ENCODE assay signal across 9 mouse cellular contexts in genomic region chr5:111674976-111675672, GRCm38 (mm10). TPM values are rescaled to one million over a fixed set of nuclear protein-coding genes. Genes with fewer than 3 reads are reported as not detected.
DNase-seq lines count a peak whose midpoint lies in the region; ATAC-seq and TF ChIP-seq lines count a peak whose summit lies in the region.
"Had no signal": no experiment of that assay in that cellular context is flagged by ENCODE, and none has a peak within 500 bp of the region (broad histone marks: within the 10 kb centered on the region; RNA-seq: fewer than 3 reads in every experiment).

No protein-coding gene starts in this region.

- WGBS in hindbrain, embryonic 10.5 days = 44% methylated on average over 6 of the region's 6 CpGs
- 54% methylated on average over 6 of the region's 6 CpGs for WGBS in hindbrain, postnatal 0 days
- 52% methylated on average over 6 of the region's 6 CpGs for WGBS in intestine, embryonic 15.5 days
- 50% methylated on average over 6 of the region's 6 CpGs for WGBS in stomach, embryonic 14.5 days

- ATAC-seq in hindbrain, postnatal 0 days = no peak
- peak; percentile 24; the same call in 1 of the 2 replicates for ATAC-seq in intestine, embryonic 15.5 days
- ATAC-seq in stomach, embryonic 14.5 days (ENCODE audit: insufficient number of reproducible peaks, insufficient read depth, low FRiP score, low read depth) = no peak

- no peaks in the 10 kb centered on the region for H3K36me3 ChIP-seq in hindbrain, embryonic 10.5 days
- H3K36me3 ChIP-seq in hindbrain, postnatal 0 days (ENCODE audit: insufficient read depth, low read length) = no peaks in the 10 kb centered on the region
- H3K36me3 ChIP-seq in intestine, embryonic 15.5 days = no peaks in the 10 kb centered on the region
- H3K36me3 ChIP-seq in stomach, embryonic 14.5 days (ENCODE audit: control insufficient read depth, insufficient read depth, low read length) = no peaks in the 10 kb centered on the region

- peak overlapping the region; percentile 81 for H3K27ac ChIP-seq in hindbrain, embryonic 10.5 days
- no peak overlapping the region for H3K27ac ChIP-seq in hindbrain, postnatal 0 days
- H3K27ac ChIP-seq in embryonic fibroblast, embryonic 13.5 days (ENCODE audit: insufficient read depth, low read length) = peak overlapping the region; percentile 41
- peak overlapping the region; percentile 73 for H3K27ac ChIP-seq in intestine, embryonic 15.5 days
- H3K27ac ChIP-seq in stomach, embryonic 14.5 days (ENCODE audit: low read length) = peak overlapping the region; percentile 90

- no peak for TF ChIP-seq CTCF in hindbrain, postnatal 0 days (IDR thresholded peaks at IDR 0.05; ENCODE audit: low read depth)
- no peak for TF ChIP-seq CTCF in embryonic fibroblast, embryonic 13.5 days (IDR thresholded peaks at IDR 0.05; ENCODE audit: borderline replicate concordance, insufficient read depth, low read length)

- H3K9me3 ChIP-seq in hindbrain, embryonic 10.5 days = no peaks in the 10 kb centered on the region
- no peaks in the 10 kb centered on the region for H3K9me3 ChIP-seq in hindbrain, postnatal 0 days (ENCODE audit: low read length)
- H3K9me3 ChIP-seq in intestine, embryonic 15.5 days = no peaks in the 10 kb centered on the region
- no peaks in the 10 kb centered on the region for H3K9me3 ChIP-seq in stomach, embryonic 14.5 days (ENCODE audit: control insufficient read depth, low read depth, low read length)

- no peak overlapping the region for H3K4me3 ChIP-seq in hindbrain, embryonic 10.5 days
- no peak overlapping the region for H3K4me3 ChIP-seq in hindbrain, postnatal 0 days (ENCODE audit: low read length)
- H3K4me3 ChIP-seq in embryonic fibroblast, embryonic 13.5 days (ENCODE audit: insufficient read depth, low read length) = no peak overlapping the region
- H3K4me3 ChIP-seq in intestine, embryonic 15.5 days (replicated peaks) = no peak overlapping the region
- no peak overlapping the region for H3K4me3 ChIP-seq in stomach, embryonic 14.5 days (ENCODE audit: low read depth, low read length)

- peaks cover 66% of the 10 kb centered on the region for H3K4me1 ChIP-seq in hindbrain, embryonic 10.5 days (replicated peaks)
- H3K4me1 ChIP-seq in hindbrain, postnatal 0 days (ENCODE audit: insufficient read depth, low read length) = peaks cover 8% of the 10 kb centered on the region; the same call in 1 of the 2 replicates
- peaks cover 17% of the 10 kb centered on the region for H3K4me1 ChIP-seq in embryonic fibroblast, embryonic 13.5 days (ENCODE audit: control insufficient read depth, insufficient read depth, low read length)
- H3K4me1 ChIP-seq in intestine, embryonic 15.5 days (replicated peaks) = peaks cover 30% of the 10 kb centered on the region
- peaks cover 28% of the 10 kb centered on the region for H3K4me1 ChIP-seq in stomach, embryonic 14.5 days (ENCODE audit: control insufficient read depth, insufficient read depth, low read length)

- no peak for TF ChIP-seq POLR2A in embryonic fibroblast, embryonic 13.5 days (IDR thresholded peaks at IDR 0.05; ENCODE audit: low read depth, low read length)

- no peak overlapping the region for H3K4me2 ChIP-seq in hindbrain, postnatal 0 days (ENCODE audit: low read depth, low read length)
- H3K4me2 ChIP-seq in intestine, embryonic 15.5 days (replicated peaks) = no peak overlapping the region
- no peak overlapping the region for H3K4me2 ChIP-seq in stomach, embryonic 14.5 days (replicated peaks; ENCODE audit: low read depth, low read length)

- no peak overlapping the region for H3K9ac ChIP-seq in hindbrain, postnatal 0 days (replicated peaks; ENCODE audit: low read length)
- H3K9ac ChIP-seq in intestine, embryonic 15.5 days = no peak overlapping the region
- H3K9ac ChIP-seq in stomach, embryonic 14.5 days (replicated peaks; ENCODE audit: low read depth, low read length) = no peak overlapping the region

- peaks cover 20% of the 10 kb centered on the region; the same call in 1 of the 2 replicates for H3K27me3 ChIP-seq in hindbrain, embryonic 10.5 days (ENCODE audit: insufficient read depth, poor library complexity, severe bottlenecking)
- no peaks in the 10 kb centered on the region for H3K27me3 ChIP-seq in hindbrain, postnatal 0 days (ENCODE audit: insufficient read depth, low read length)
- H3K27me3 ChIP-seq in intestine, embryonic 15.5 days (replicated peaks) = no peaks in the 10 kb centered on the region
- H3K27me3 ChIP-seq in stomach, embryonic 14.5 days (ENCODE audit: control insufficient read depth, insufficient read depth, low read length) = no peaks in the 10 kb centered on the region

- no peak for DNase-seq in hindbrain, embryonic 10.5 days (ENCODE audit: low spot score)
- DNase-seq in hindbrain, postnatal 0 days (ENCODE audit: low spot score) = no peak
- DNase-seq in urinary bladder, postnatal 10 days (ENCODE audit: low spot score) = no peak
- no peak for DNase-seq in left cerebral cortex, adult 8-10 months (ENCODE audit: low spot score in 2 of 2)
- DNase-seq in adrenal gland, postnatal 14 days = no peak

RNA-seq across cellular contexts. Expression of gene Gm26897, which starts 58.6 kb away (rescaled TPM):
- not detected in 2 replicates for polyA plus RNA-seq in hindbrain, embryonic 10.5 days (2016; fragmentation: Nextera tagmentation; extraction: Ambion mirVana)
- not detected in 2 replicates for total RNA-seq in hindbrain, postnatal 0 days (2014; rRNA removed)
- polyA plus RNA-seq in hindbrain, postnatal 0 days (2015; fragmentation: Nextera tagmentation; extraction: Ambion mirVana) = not detected in 2 replicates
- not detected in 2 replicates for polyA plus RNA-seq in embryonic fibroblast, embryonic 13.5 days (2011; ENCODE audit: insufficient read length, low read depth, missing spikeins)
- not detected in 2 replicates for polyA plus RNA-seq in intestine, embryonic 15.5 days (2015; fragmentation: Nextera tagmentation; extraction: Ambion mirVana)
- not detected in 2 replicates for polyA plus RNA-seq in stomach, embryonic 14.5 days (2014; fragmentation: Nextera tagmentation; extraction: Ambion mirVana)
- total RNA-seq in left cerebral cortex, adult 8-10 months (2022) = not detected
- not detected in 2 replicates for total RNA-seq in adrenal gland, postnatal 14 days (2021)
- total RNA-seq: layer of hippocampus, postnatal 14 days had no signal
